In the genomic region with DNA sequence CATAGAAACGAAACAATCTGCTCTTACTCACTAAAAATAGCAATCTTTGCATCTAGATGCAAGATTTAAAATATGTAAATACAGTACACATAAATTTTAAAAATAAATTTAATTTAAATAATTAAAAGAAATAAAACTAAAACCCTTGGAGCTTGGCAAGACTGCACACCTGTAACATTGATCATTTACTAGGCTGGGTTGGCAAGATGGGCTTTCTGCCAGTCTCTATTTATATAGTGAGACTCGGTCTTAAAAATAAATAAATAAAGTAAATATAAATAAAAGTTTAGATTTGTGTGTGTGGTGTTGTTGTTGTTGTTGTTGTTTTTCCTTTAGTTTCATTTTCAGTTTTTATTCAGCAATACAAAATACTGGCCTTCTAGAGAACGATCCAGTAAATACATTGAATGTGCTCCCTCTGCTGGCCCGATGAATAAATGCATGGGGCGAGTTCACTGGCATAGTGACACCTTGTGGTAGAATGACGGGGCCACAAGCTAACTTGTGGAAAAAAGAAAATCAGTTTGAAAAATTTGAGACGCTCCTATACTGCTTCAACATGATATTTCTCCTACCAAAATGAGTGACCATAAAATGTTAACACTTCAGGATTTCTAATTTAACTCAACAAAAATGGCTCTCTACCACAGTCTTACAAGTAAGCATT, we compare ENCODE assay signal across 8 mouse cellular contexts. TPM values are rescaled to one million over a fixed set of nuclear protein-coding genes. Genes with fewer than 3 reads are reported as not detected.
DNase-seq lines count a peak whose midpoint lies in the region; ATAC-seq and TF ChIP-seq lines count a peak whose summit lies in the region.

No protein-coding gene starts in this region.

- TF ChIP-seq CTCF in E14TG2a.4 (conservative IDR thresholded peaks at IDR 0.05; ENCODE audit: low read length): peak; percentile 99
- TF ChIP-seq CTCF in layer of hippocampus, adult 2 months (conservative IDR thresholded peaks at IDR 0.05): peak; percentile 97

- peak; percentile 97 for ATAC-seq in erythroid progenitor cell, adult 5-6 weeks (replicated peaks; ENCODE audit: low FRiP score, poor library complexity, severe bottlenecking)

- no peaks in the 10 kb centered on the region for H3K9me3 ChIP-seq in E14TG2a.4 (ENCODE audit: low read length)

- peak; percentile 92 for DNase-seq in brain, adult 2 months (ENCODE audit: low read depth, low spot score)
- peak; percentile 77 for DNase-seq in heart, postnatal 4 days
- DNase-seq in layer of hippocampus, adult 2 months (ENCODE audit: low spot score in 2 of 2): peak; percentile 69 to 71
- peak; percentile 73 for DNase-seq in lung, postnatal 14 days
- peak; percentile 64 for DNase-seq in ovary, postnatal 14 days (ENCODE audit: low spot score)
- DNase-seq in thymus, postnatal 14 days: peak; percentile 67

- H3K27ac ChIP-seq in layer of hippocampus, adult 2 months: no peak overlapping the region

- H3K27me3 ChIP-seq in E14TG2a.4 (ENCODE audit: insufficient read depth, low read length): peaks cover 14% of the 10 kb centered on the region

- peaks cover 15% of the 10 kb centered on the region for H3K4me1 ChIP-seq in E14TG2a.4 (replicated peaks; ENCODE audit: low read depth, low read length)

- H3K4me3 ChIP-seq in E14TG2a.4 (replicated peaks; ENCODE audit: low read length): no peak overlapping the region
- peak overlapping the region; percentile 35 for H3K4me3 ChIP-seq in layer of hippocampus, adult 2 months

- H3K36me3 ChIP-seq in E14TG2a.4 (ENCODE audit: insufficient read depth, low read length): no peaks in the 10 kb centered on the region

RNA-seq across cellular contexts. Expression of a gene that starts 24.6 kb away (rescaled TPM):
- total RNA-seq in erythroid progenitor cell, adult 5-6 weeks (2015; ENCODE audit: low replicate concordance): 8.8 and 11.2 TPM in 2 replicates
- 4.5 and 6.0 TPM in 2 replicates for total RNA-seq in erythroid progenitor cell, adult 5-6 weeks (2017; ENCODE audit: low replicate concordance)
- total RNA-seq in heart, postnatal 4 days (2021): 1 to 10 TPM; 3.8 to 3.9 TPM
- 1 to 10 TPM; 5.9 to 8.5 TPM for total RNA-seq in layer of hippocampus, adult 2 months (2021)

RNA-seq across cellular contexts. Expression of a gene that starts 31.8 kb away (rescaled TPM):
- total RNA-seq in erythroid progenitor cell, adult 5-6 weeks (2015; ENCODE audit: low replicate concordance): 1.4 and 4.2 TPM in 2 replicates
- total RNA-seq in erythroid progenitor cell, adult 5-6 weeks (2017; ENCODE audit: low replicate concordance): 2.6 and 3.3 TPM in 2 replicates
- total RNA-seq in heart, postnatal 4 days (2021): under 1 TPM; 0.50 to 0.55 TPM
- 10 to 100 TPM; 11.6 to 11.7 TPM for total RNA-seq in layer of hippocampus, adult 2 months (2021)
